Mouse (Mus musculus) brain, embryonic 14.5 days (tissue): ENCODE measurements at regions not wholly inside any gene's neighbourhood (a gene's known extent, or its start where the extent isn't known, plus 50 kb on each side); places are given as distances from the start of the nearest gene placed in this dataset.

Experiments used
- CTCF ChIP-seq: fragments of 200-500 bp; IDR thresholded peaks from 2 replicates; pipeline ENCODE4 v1.5.1; 2012; ENCODE audit warnings: inconsistent platforms, mild to moderate bottlenecking, moderate library complexity, borderline replicate concordance; ENCODE audit not compliant: insufficient read depth, insufficient read length; ENCODE audit errors: extremely low read depth
- POLR2A ChIP-seq: fragments of 200-500 bp; IDR thresholded peaks from 2 replicates; pipeline ENCODE4 v1.6.1; 2012; ENCODE audit warnings: mild to moderate bottlenecking, inconsistent platforms, borderline replicate concordance; ENCODE audit not compliant: poor library complexity, insufficient read depth, insufficient read length, severe bottlenecking; ENCODE audit errors: extremely low read depth

DNA sequence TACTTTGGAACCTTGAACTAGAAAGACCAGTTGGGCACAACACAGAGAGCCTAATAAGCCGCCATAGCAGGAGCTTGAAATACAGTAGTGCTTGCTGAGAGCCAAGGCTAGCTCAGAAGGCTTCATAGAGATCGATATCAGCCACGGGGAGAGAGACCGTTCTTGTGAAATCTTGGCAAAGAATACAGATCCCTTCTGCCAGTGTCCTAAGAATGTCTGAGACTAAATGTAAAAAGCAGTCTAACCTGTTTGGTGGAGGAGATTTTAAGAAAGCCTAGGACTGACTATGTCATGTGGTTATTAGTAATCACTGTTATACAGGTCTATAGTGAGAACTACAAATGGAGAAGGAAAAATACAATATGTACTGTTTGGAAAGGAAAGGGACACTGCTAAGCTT is 59.1 kb upstream of the Klf3 start:
- no peak for TF ChIP-seq POLR2A
- no peak for TF ChIP-seq CTCF
